Mouse (Mus musculus) bone marrow macrophage, adult 2 months (primary cell): ENCODE results near the gene Egfr.

Experiments
- CTCF ChIP-seq: IDR thresholded peaks from 2 replicates; pipeline ENCODE4 v1.5.1; 2012; ENCODE audit warnings: low read depth, mild to moderate bottlenecking, low read length, moderate library complexity
- POLR2A ChIP-seq: IDR thresholded peaks from 2 replicates; pipeline ENCODE4 v1.6.1; 2012; ENCODE audit warnings: mild to moderate bottlenecking, low read depth, low read length, borderline replicate concordance

GRCm38 (mm10) chr11:16816414-16816813 is 64.4 kb downstream of the Egfr start:
- TF ChIP-seq CTCF (no peak), POLR2A (no peak)
